Mouse (Mus musculus): ENCODE data around the gene Sipa1l2. TPM values are rescaled to one million over a fixed set of nuclear protein-coding genes. Genes with fewer than 3 reads are reported as not detected.

Sipa1l2 gene
- total RNA-seq, 2 experiments from 2014 or later, result 37.7 to 41.5 TPM

- intact Hi-C loops (cut with DNase I), result no loop called here
- DNase-seq (ENCODE audit: low spot score in 2 of 2), result no peak
Measured at GRCm38 (mm10) chr8:125518951-125519350, 50.7 kb downstream of the Sipa1l2 start.

- no peak for DNase-seq (ENCODE audit: low spot score in 2 of 2)
- intact Hi-C loops (cut with DNase I), result no loop called here
Measured at GRCm38 (mm10) chr8:125518301-125518700, 51.3 kb downstream of the Sipa1l2 start.

GRCm38 (mm10) chr8:125517397-125517796 lies 52.2 kb downstream of the Sipa1l2 start:
- no peak for DNase-seq (ENCODE audit: low spot score in 2 of 2)
- intact Hi-C loops (cut with DNase I), result no loop called here

- intact Hi-C loops (cut with DNase I), result no loop called here
- no peak for DNase-seq (ENCODE audit: low spot score in 2 of 2)
Measured at GRCm38 (mm10) chr8:125516115-125516905, 53.3 kb downstream of the Sipa1l2 start.

- intact Hi-C loops (cut with DNase I), result no loop called here
- DNase-seq (ENCODE audit: low spot score in 2 of 2), result no peak
Measured at GRCm38 (mm10) chr8:125515665-125516064, 53.9 kb downstream of the Sipa1l2 start.

- intact Hi-C loops (cut with DNase I), result no loop called here
- no peak for DNase-seq (ENCODE audit: low spot score in 2 of 2)
Measured at GRCm38 (mm10) chr8:125513935-125514334, 55.7 kb downstream of the Sipa1l2 start.

GRCm38 (mm10) chr8:125513242-125513866 lies 56.3 kb downstream of the Sipa1l2 start:
- DNase-seq (ENCODE audit: low spot score in 2 of 2), result no peak
- intact Hi-C loops (cut with DNase I), result no loop called here

- intact Hi-C loops (cut with DNase I), result no loop called here
- no peak for DNase-seq (ENCODE audit: low spot score in 2 of 2)
Measured at GRCm38 (mm10) chr8:125512561-125512960, 57.0 kb downstream of the Sipa1l2 start.

GRCm38 (mm10) chr8:125510861-125511668 lies 58.5 kb downstream of the Sipa1l2 start:
- intact Hi-C loops (cut with DNase I), result no loop called here
- DNase-seq (ENCODE audit: low spot score in 2 of 2), result no peak

- DNase-seq (ENCODE audit: low spot score in 2 of 2), result no peak
- intact Hi-C loops (cut with DNase I), result no loop called here
Measured at GRCm38 (mm10) chr8:125509776-125510175, 59.8 kb downstream of the Sipa1l2 start.

- no peak for DNase-seq (ENCODE audit: low spot score in 2 of 2)
- intact Hi-C loops (cut with DNase I), result no loop called here
Measured at GRCm38 (mm10) chr8:125509175-125509574, 60.4 kb downstream of the Sipa1l2 start.

GRCm38 (mm10) chr8:125507291-125507690 lies 62.3 kb downstream of the Sipa1l2 start:
- intact Hi-C loops (cut with DNase I), result no loop called here
- peak; percentile 40 to 48 for DNase-seq (ENCODE audit: low spot score in 2 of 2)

- intact Hi-C loops (cut with DNase I), result no loop called here
- DNase-seq (ENCODE audit: low spot score in 2 of 2), result no peak
Measured at GRCm38 (mm10) chr8:125504605-125505257, 64.9 kb downstream of the Sipa1l2 start.

- intact Hi-C loops (cut with DNase I), result no loop called here
- no peak for DNase-seq (ENCODE audit: low spot score in 2 of 2)
Measured at GRCm38 (mm10) chr8:125503808-125504207, 65.8 kb downstream of the Sipa1l2 start.

GRCm38 (mm10) chr8:125502828-125503227 lies 66.8 kb downstream of the Sipa1l2 start:
- intact Hi-C loops (cut with DNase I), result no loop called here
- DNase-seq (ENCODE audit: low spot score in 2 of 2), result peak; percentile 60 to 77

- no peak for DNase-seq (ENCODE audit: low spot score in 2 of 2)
- intact Hi-C loops (cut with DNase I), result no loop called here
Measured at GRCm38 (mm10) chr8:125500005-125500404, 69.6 kb downstream of the Sipa1l2 start.

- intact Hi-C loops (cut with DNase I), result no loop called here
- DNase-seq (ENCODE audit: low spot score in 2 of 2), result no peak
Measured at GRCm38 (mm10) chr8:125498508-125498907, 71.1 kb downstream of the Sipa1l2 start.

GRCm38 (mm10) chr8:125495545-125495944 lies 74.1 kb downstream of the Sipa1l2 start:
- intact Hi-C loops (cut with DNase I), result no loop called here
- DNase-seq (ENCODE audit: low spot score in 2 of 2), result no peak

- no peak for DNase-seq (ENCODE audit: low spot score in 2 of 2)
- intact Hi-C loops (cut with DNase I), result no loop called here
Measured at GRCm38 (mm10) chr8:125493254-125493815, 76.3 kb downstream of the Sipa1l2 start.
